Mouse (Mus musculus) ES-Bruce4 (cell line): ENCODE data around the gene Tigit. TPM values are rescaled to one million over a fixed set of nuclear protein-coding genes. Genes with fewer than 3 reads are reported as not detected.

Source experiments
- H3K27ac ChIP-seq: 2 replicates; pipeline ENCODE4 v1.5.1; 2012; ENCODE audit warnings: low read length, inconsistent platforms; ENCODE audit not compliant: insufficient read depth
- H3K27me3 ChIP-seq: 2 replicates; pipeline ENCODE4 v1.6.1; 2012; ENCODE audit warnings: mild to moderate bottlenecking, low read length, inconsistent platforms; ENCODE audit not compliant: control insufficient read depth, poor library complexity, insufficient read depth, severe bottlenecking
- H3K36me3 ChIP-seq: 2 replicates; pipeline ENCODE4 v1.6.1; 2012; ENCODE audit warnings: inconsistent platforms, mild to moderate bottlenecking, low read length, moderate library complexity; ENCODE audit not compliant: control insufficient read depth, poor library complexity, insufficient read depth, severe bottlenecking
- H3K4me1 ChIP-seq: one replicate; pipeline ENCODE4 v1.8.1; 2011; ENCODE audit warnings: low read length; ENCODE audit not compliant: control insufficient read depth, insufficient read depth
- H3K4me3 ChIP-seq: 2 replicates; pipeline ENCODE4 v1.5.1; 2011; ENCODE audit warnings: low read depth, mild to moderate bottlenecking, low read length
- H3K9ac ChIP-seq: 2 replicates; pipeline ENCODE4 v1.6.1; 2012; ENCODE audit warnings: low read depth, mild to moderate bottlenecking, inconsistent platforms; ENCODE audit not compliant: poor library complexity, severe bottlenecking
- H3K9me3 ChIP-seq: replicated peaks from 2 replicates; pipeline ENCODE4 v1.6.1; 2012; ENCODE audit warnings: mild to moderate bottlenecking, low read length, inconsistent platforms; ENCODE audit not compliant: control insufficient read depth, poor library complexity, insufficient read depth, severe bottlenecking
- CTCF ChIP-seq: IDR thresholded peaks from one replicate; pipeline ENCODE4 v1.8.1; 2011; ENCODE audit warnings: low read depth, low read length
- EP300 ChIP-seq: IDR thresholded peaks from 2 replicates; pipeline ENCODE4 v1.6.1; 2011; ENCODE audit warnings: low read depth, low read length; ENCODE audit not compliant: insufficient read depth
- POLR2A ChIP-seq: IDR thresholded peaks from one replicate; pipeline ENCODE4 v1.8.1; 2011; ENCODE audit warnings: low read length; ENCODE audit not compliant: insufficient read depth
- polyA plus RNA-seq: library from polyadenylated mRNA; stranded (reverse); fragments of >200 nt; gene quantifications from 2 replicates; pipeline ENCODE4 v1.2.4, GENCODE M21; 2011; ENCODE audit warnings: low read depth; ENCODE audit not compliant: missing spikeins, insufficient read depth, insufficient read length

Tigit gene
- polyA plus RNA-seq, 1 experiment = not detected

DNA sequence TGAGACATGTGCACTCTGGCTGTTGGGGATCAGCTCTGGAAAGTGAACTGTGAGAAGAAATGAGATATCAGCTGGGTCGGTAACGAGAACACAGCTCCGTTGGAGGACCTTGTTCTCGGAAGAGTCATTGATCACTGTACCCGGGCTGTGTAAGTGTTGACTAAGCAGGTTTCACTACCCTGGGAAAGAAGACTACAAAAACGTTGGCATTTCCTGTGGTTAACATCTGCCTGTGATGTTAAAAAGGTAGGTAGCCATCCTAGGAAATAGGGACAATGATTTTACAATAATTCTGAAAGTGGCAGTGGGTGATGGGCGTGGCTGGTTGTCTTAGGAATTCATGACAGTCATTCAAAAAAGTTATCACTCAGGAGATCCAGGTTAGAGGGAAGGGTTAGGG is 31.9 kb upstream of the Tigit start:
- H3K36me3 ChIP-seq = no peaks in the 10 kb centered on the region
- no peaks in the 10 kb centered on the region for H3K9me3 ChIP-seq
- no peak overlapping the region for H3K4me3 ChIP-seq
- TF ChIP-seq CTCF = no peak
- no peak for TF ChIP-seq EP300
- TF ChIP-seq POLR2A = no peak
- no peaks in the 10 kb centered on the region for H3K4me1 ChIP-seq
- H3K27me3 ChIP-seq = no peaks in the 10 kb centered on the region
- H3K27ac ChIP-seq = no peak overlapping the region
- no peak overlapping the region for H3K9ac ChIP-seq

GRCm38 (mm10) chr16:43694104-43694503 is 30.2 kb upstream of the Tigit start:
- no peak for TF ChIP-seq CTCF
- no peak for TF ChIP-seq POLR2A
- no peak for TF ChIP-seq EP300
- Histone ChIP-seq H3K36me3 (no peaks in the 10 kb centered on the region), H3K9ac (no peak overlapping the region), H3K4me3 (no peak overlapping the region), H3K27me3 (no peaks in the 10 kb centered on the region; the same call in 1 of the 2 replicates), H3K9me3 (no peaks in the 10 kb centered on the region), H3K4me1 (no peaks in the 10 kb centered on the region), H3K27ac (no peak overlapping the region)

GRCm38 (mm10) chr16:43692611-43693010 is 28.7 kb upstream of the Tigit start:
- Histone ChIP-seq H3K27me3 (no peaks in the 10 kb centered on the region; the same call in 1 of the 2 replicates), H3K27ac (no peak overlapping the region), H3K9ac (no peak overlapping the region), H3K4me1 (no peaks in the 10 kb centered on the region), H3K9me3 (no peaks in the 10 kb centered on the region), H3K36me3 (no peaks in the 10 kb centered on the region), H3K4me3 (no peak overlapping the region)
- TF ChIP-seq EP300 (no peak), POLR2A (no peak), CTCF (no peak)

DNA sequence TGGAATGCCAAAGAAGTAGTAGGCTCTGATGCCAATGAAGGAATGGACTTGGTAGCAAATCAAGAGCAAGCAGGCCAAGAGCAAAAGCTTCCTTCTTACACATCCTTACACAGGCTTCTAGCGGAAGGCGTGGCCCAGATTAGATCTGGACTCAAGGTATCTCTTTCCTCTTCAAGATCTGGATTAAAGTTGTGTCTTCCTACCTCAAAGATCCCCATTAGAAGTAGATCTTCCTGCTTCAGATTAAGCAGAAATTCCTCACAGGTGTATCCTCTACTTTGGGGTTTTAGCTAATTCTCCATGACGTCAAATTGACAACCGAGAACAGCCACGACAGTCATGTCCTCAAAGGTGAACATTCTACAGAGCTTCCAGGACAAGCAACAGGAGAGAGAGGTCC is 27.8 kb upstream of the Tigit start:
- Histone ChIP-seq H3K9me3 (no peaks in the 10 kb centered on the region), H3K4me1 (no peaks in the 10 kb centered on the region), H3K4me3 (no peak overlapping the region), H3K9ac (no peak overlapping the region), H3K27ac (no peak overlapping the region), H3K36me3 (no peaks in the 10 kb centered on the region), H3K27me3 (no peaks in the 10 kb centered on the region; the same call in 1 of the 2 replicates)
- no peak for TF ChIP-seq POLR2A
- TF ChIP-seq EP300 = no peak
- TF ChIP-seq CTCF = no peak

GRCm38 (mm10) chr16:43690912-43691311 is 27.0 kb upstream of the Tigit start:
- Histone ChIP-seq H3K4me1 (no peaks in the 10 kb centered on the region), H3K36me3 (no peaks in the 10 kb centered on the region), H3K4me3 (no peak overlapping the region), H3K27me3 (no peaks in the 10 kb centered on the region; the same call in 1 of the 2 replicates), H3K9me3 (no peaks in the 10 kb centered on the region), H3K27ac (no peak overlapping the region), H3K9ac (no peak overlapping the region)
- TF ChIP-seq EP300 = no peak
- TF ChIP-seq POLR2A = no peak
- no peak for TF ChIP-seq CTCF

DNA sequence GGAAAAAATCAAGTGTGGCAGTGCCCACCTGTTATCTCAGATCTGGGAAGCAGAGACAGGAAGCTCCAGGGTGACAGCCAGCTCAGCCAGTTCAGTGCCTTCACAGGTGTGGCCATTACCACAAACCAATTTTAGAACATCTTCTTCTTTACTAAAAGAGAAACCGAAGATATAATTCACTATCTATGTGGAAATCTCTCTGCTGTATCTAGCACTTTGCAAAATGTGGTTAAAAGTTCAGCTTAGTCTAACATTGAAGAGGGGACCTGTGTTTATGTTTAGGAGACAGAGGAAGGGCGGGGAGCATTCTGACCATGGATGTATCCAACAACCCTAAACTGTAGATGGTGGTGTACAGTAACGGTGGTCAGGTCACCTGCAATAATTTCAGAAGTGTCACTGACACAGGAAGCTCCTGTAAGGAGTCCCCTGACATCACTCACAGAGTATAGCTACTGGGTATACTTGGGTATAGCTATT is 26.3 kb upstream of the Tigit start:
- Histone ChIP-seq H3K4me1 (no peaks in the 10 kb centered on the region), H3K27me3 (no peaks in the 10 kb centered on the region; the same call in 1 of the 2 replicates), H3K9me3 (no peaks in the 10 kb centered on the region), H3K9ac (no peak overlapping the region), H3K27ac (no peak overlapping the region), H3K36me3 (no peaks in the 10 kb centered on the region), H3K4me3 (no peak overlapping the region)
- TF ChIP-seq POLR2A = no peak
- no peak for TF ChIP-seq EP300
- TF ChIP-seq CTCF = no peak

GRCm38 (mm10) chr16:43687968-43688367 is 24.0 kb upstream of the Tigit start:
- TF ChIP-seq POLR2A (no peak), EP300 (no peak), CTCF (no peak)
- no peak overlapping the region for H3K4me3 ChIP-seq
- no peaks in the 10 kb centered on the region for H3K4me1 ChIP-seq
- no peak overlapping the region for H3K9ac ChIP-seq
- H3K9me3 ChIP-seq = no peaks in the 10 kb centered on the region
- no peaks in the 10 kb centered on the region for H3K36me3 ChIP-seq
- no peaks in the 10 kb centered on the region; the same call in 1 of the 2 replicates for H3K27me3 ChIP-seq
- H3K27ac ChIP-seq = no peak overlapping the region
